Mouse (Mus musculus): ENCODE data around the gene Relb. TPM values are rescaled to one million over a fixed set of nuclear protein-coding genes. Genes with fewer than 3 reads are reported as not detected.
A peak's percentile ranks its signal among the peaks of the same experiment; 100 is the strongest.
"Not testable (repeated sequence)": the region's sequence is repeated elsewhere in the genome, so short reads cannot be mapped to it uniquely, and the experiment has no call there.

The Relb gene
- total RNA-seq, 2 experiments from 2014 or later, result 9.1 to 9.7 TPM

DNA sequence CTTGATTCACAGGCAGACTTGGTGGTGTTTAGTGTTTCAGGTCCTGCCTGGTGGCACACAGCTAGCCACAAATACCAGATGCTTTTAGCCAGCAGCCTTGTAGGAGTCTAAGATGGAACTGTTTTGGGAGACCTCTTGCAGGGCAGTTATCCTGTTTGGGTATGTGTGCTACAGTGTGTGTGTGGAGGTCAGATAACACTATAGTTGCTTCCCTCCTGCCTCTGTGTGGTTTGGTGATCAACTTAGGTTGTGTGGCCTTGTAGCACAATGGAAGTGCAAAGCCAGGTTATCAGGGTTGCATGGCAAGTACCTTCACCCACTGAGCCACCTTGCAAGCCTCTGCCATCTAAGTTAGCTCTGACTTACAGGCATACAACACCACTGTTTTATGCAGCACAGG is 3.5 kb upstream of the Relb start:
- no peak for DNase-seq (ENCODE audit: low spot score in 2 of 2)

DNA sequence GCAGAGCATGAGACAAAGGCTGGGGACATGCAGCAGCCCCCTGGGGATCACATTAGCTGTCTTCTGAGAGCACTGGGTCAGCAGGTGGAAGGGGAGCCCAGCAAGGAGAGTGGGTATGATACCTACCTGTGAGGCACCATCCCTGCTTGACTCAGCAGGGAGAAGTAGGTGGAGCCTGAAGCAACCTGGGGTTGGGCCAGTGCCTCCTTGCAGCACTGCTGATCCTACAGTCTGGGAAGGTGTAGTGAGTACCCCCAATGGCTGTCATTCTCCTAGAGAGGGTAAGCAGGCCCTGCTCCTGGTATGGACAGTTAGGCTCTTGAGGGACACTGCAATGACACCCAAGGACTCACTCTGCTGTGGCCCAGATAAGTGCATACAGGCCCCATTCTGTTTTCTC is 3.0 kb upstream of the Relb start:
- DNase-seq (ENCODE audit: low spot score in 2 of 2), result no peak

DNA sequence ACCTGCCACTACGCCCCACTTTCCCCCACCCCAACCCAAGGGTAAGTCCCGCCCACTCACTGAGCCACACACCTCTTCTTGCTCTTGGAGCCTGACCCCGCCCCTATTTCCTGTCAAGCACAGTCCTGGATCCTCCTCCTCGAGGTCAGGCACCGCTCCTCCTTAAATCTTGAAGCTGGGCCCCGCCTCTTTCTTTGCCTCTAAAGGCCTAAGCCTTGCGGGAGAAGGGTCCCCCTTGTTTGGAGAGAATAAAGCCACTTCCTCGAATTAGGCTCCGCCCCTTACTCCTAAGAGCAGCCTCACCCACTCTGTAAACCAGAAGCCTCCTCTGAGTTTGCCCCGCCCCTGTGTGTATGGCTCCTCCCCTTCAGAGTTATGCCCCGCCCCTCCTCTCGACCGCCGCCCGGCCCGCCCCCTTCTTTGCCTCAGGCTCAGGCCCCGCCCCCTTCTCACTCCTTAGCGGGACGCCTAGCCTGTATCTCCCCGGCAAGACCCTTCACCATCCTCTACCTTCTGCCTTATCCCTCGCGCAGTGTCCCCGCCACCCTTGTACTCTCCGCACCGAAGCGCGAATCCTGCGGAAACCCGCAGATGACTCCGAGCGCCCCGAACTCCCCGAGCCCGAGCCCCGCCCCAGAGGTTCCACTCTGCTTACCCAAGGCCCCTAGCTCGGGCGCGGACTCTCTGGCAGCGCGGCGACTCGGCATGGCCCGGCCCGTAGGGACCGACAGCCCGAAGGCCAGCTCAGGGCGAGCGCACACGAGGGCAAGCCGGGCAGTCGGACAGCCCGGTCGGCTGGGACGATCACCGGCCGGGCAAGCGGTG is 490 bp downstream of the Relb start:
- peak; percentile 81 to 91 for DNase-seq (ENCODE audit: low spot score in 2 of 2)

- no peak for DNase-seq (ENCODE audit: low spot score in 2 of 2)
These were observed 1.1 kb downstream of the Relb start for GRCm38 (mm10) chr7:19628192-19628535.

DNA sequence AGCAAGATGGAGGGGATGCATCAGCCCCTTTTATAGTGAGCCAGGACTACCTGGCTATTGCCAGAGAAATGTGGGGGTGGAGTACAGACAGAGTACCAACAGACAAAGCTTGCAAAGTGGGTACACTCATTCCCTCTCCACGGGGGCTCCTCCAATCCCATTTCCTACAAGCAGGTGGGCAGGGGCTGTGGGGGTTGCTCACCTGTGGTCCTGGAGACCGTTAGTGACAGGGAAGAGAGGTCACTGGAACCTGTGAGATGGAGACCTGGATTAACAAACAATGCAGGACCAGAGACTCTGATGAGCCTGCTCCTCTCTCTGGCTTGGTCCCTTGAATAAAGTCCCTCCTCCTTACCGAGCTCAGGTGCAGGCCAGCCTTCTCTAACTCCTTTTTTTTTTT is 1.5 kb downstream of the Relb start:
- no peak for DNase-seq (ENCODE audit: low spot score in 2 of 2)

GRCm38 (mm10) chr7:19623433-19623832 is 5.8 kb downstream of the Relb start:
- DNase-seq (ENCODE audit: low spot score in 2 of 2), result no peak

DNA sequence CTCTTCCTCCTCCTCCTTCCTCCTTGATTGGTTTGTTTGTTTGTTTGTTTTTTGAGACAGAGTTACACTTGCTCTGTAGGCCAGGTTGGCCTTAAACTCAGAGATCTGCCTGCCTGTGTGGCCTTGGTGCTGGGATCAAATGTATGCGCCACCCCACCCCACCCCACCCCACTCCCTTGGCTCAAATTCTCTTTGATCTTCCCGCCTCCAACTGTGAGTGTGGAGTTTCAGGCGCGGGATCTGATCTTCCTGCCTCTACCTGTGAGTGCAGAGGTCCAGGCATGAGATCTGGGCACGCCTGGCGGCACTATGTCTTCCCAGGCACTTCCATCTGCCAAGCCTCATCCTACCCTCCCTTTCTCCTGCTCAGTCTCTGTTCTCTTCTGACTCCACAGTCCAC is 7.0 kb downstream of the Relb start:
- no peak for DNase-seq (ENCODE audit: low spot score in 2 of 2)

DNA sequence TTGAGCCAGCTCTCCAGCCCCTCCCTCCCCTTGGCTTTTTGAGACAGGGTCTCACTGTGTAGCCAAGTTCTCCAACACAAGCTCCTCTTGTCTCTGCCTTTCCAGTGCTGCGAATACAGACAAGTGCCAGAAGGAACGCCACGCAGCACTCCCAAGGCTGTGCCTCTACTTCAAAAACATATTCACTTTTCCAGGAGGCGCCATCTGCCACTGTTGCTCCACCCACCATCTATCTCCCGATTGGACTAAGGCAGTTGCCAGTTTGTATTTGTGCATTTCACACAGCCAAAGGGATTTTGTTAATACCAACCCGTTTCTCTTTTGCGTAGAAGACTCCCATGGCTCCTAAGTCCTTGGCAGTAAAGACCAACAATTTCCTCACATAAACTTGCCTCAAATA is 8.4 kb downstream of the Relb start:
- peak; percentile 69 to 87 for DNase-seq (ENCODE audit: low spot score in 2 of 2)

- DNase-seq (ENCODE audit: low spot score in 2 of 2), result peak; percentile 65 to 90
These were observed 10.0 kb downstream of the Relb start for GRCm38 (mm10) chr7:19619004-19619801.

GRCm38 (mm10) chr7:19615036-19615577 is 14.1 kb downstream of the Relb start:
- no peak for DNase-seq (ENCODE audit: low spot score in 2 of 2)

DNA sequence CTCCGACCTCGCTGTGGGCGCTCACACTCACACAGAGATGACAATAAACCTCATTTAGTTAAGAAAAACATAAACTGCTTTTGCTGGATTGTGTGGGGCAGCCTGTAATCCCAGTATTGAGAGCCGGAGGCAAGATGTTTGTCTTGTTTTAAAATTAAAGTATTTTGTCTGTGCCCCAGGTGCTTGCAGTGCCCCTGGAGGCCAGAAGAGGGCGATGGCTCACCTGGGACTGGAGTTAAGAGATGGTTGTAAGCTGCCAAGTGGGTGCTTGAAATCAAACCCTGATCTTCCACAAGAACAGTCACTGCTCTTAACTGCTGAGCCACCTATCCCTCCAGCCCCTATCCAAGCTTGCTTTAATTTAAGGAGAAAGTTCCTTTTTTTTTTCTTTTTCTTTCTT is 18.3 kb downstream of the Relb start:
- DNase-seq (ENCODE audit: low spot score in 2 of 2), result no peak

DNA sequence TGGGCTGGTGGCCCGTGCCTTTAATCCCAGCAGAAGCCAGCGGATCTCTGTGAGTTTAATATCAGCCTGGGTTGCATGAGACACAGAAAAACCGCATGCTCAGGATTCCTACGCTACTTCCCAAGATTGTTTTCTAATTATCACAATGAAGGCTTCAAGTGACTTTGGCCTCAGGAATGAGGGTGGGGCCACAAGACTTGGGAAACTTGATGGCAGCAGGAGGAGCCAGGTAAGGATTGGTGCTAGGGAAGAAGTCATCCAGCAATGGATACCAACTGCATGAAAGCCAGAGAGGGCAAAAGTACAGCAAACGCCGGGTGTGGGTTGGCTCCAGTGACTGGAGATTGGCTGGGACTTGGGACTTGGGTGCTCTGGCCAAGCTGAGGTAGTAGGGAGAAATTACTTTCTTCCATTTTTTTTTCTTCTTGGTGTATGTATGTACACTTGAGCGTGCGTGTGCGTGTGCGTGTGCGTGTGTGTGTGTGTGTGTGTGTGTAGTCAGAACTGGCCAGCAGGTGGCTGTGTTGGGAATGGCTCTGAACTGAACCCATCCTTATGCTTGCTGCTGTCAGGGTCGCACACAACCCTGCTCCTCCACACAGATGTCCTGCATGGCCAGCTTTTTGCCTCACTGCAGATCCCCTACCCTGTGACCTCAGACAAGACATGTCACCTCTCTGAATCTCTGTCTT is 19.5 kb downstream of the Relb start:
- DNase-seq (ENCODE audit: low spot score in 2 of 2), result no peak

DNA sequence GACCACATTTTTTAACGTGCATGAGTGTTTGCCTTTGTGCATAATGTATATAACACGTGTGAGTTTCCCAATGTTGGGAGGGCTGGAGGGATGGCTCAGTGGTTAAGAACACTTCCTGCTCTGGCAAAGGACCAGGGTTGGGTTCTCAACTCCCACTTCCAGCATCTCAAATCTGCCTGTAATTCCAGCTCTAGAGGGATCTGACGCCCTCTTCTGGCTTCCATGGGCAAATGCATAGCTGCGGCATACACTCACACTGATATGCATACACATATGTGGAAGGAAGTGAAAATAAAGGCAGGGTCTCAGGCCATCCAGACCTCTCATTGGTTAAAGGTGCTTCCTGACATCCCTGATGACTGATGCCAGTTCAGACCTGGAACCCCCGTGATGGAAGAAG is 21.9 kb downstream of the Relb start:
- DNase-seq (ENCODE audit: low spot score in 2 of 2), result no peak

GRCm38 (mm10) chr7:19604606-19605214 is 24.5 kb downstream of the Relb start:
- DNase-seq (ENCODE audit: low spot score in 2 of 2), result not testable (repeated sequence)

GRCm38 (mm10) chr7:19603849-19604605 is 25.2 kb downstream of the Relb start, which contains the start of gene Clasrp:
Gene Clasrp (minus strand): TSS chr7:19604486.
- DNase-seq (ENCODE audit: low spot score in 2 of 2), result peak; percentile 92 to 95

DNA sequence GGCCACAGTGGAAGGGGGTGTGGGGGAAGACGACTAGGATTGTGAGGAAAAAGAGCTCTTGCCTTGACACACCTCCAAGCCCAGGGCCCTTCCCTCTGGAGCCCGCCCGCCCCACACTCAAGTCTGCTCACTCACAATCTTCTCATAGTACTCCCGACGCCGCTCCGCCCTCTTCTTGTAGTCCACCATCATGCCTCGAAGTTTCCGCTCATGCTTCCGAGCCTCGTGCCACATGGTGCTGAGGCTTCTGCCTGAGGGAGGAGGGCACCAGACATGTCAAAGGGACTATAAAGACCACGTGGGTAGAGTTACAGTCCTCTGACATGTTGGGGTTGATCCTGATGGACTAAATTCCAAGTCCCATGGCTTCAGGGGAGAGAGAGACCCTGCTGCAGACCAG is 26.2 kb downstream of the Relb start:
- no peak for DNase-seq (ENCODE audit: low spot score in 2 of 2)

DNA sequence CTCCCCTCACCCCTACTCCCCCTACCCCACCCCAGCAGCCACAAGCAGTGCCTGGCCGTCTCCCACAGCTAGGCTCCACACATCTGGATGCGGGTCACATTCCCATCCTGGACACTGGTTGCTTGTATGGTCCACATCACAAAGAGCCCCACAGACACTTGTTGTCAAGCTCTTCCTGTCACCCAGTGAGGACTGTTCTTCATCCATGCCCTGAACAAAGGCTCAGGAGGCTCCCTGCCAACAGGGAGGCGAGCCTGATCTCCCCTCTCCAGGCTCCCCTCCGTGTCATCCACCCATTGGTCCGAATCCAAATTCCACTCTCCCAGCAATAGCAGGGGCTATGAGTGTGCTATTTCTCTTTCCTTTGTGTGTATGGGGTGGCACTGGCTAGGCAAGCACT is 28.7 kb downstream of the Relb start:
- peak; percentile 41 to 58 for DNase-seq (ENCODE audit: low spot score in 2 of 2)

DNA sequence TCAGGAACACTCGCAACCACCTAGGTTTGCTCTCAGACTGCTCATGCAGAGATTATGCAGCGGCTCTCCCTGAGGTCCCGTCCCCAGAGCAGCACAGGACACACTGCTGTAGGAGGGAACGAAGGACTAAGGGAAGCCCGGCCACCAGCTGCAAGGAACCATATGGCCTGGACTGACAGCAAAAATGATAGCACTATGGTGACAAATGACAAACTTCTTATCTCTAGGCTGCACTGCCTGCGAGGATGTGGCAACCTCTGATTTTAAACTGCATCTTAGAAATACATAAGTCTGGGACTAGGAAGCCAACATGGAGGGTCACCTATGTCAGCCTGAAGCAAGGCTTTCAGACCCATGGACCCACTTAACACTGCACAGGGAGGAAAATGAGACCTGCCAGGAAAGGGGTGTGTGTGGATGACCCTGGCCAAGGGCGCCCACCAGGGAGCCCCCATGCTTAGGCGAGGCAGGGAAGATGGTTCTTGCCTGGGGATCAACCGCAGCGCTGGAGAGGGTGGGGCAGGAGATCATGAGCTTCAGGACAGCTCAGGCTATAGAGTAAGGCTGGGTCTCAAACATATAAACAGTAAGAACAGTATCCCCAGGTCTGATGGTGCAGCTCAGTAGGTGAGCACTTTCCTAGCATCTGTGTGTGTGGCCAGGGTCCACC is 36.0 kb downstream of the Relb start:
- DNase-seq (ENCODE audit: low spot score in 2 of 2), result no peak

DNA sequence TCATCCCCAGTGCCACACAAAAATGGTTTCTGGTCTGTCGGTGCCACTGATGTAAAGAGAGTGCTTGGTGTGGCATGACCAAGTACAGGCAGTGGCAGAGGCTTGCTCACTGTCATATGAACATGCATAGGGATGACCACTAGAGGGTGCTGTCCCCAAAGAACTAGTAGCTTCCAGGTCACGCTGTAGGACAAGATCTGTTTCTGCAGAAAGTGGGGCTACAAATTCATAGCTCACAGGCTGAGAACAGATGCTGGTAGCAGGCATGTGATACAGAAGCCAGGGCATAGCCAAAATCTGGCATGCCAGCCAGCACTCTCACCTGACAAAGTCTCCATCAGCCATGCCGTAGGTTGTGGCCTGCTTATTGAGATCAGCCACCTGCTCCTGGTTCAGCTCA is 39.3 kb downstream of the Relb start:
- DNase-seq (ENCODE audit: low spot score in 2 of 2), result peak; percentile 76 to 87

DNA sequence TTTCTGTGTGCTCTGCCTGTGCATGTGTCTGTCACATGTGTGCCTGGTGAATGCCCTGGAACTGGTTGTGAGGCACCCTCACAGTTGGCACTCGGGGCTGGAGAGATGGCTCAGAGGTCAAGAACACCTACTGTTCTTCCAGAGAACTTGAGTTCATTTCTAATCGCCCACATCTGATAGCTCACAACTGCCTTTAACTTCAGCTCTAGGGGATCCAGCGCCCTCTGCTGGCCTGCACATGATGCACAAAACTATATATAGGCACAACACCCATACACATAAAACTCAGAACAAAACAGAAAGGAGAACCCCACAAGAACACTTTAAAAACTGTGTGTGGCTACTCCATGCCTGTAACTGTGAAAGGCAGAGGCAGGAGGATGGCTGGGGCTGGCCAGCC is 40.0 kb downstream of the Relb start:
- peak in 1 of 2 experiments; percentile 61 for DNase-seq (ENCODE audit: low spot score in 2 of 2)

Data from layer of hippocampus, adult 18-20 months (tissue).